Mouse (Mus musculus) cerebellum, adult 9-11 months (tissue): Measurements from ENCODE around the gene Fcrla.
"Not testable (repeated sequence)": the region's sequence is repeated elsewhere in the genome, so short reads cannot be mapped to it uniquely, and the experiment has no call there.

Source experiments
- DNase-seq: peaks from one replicate; pipeline ENCODE4 v3.0.0; 2022

The Fcrla gene

DNA sequence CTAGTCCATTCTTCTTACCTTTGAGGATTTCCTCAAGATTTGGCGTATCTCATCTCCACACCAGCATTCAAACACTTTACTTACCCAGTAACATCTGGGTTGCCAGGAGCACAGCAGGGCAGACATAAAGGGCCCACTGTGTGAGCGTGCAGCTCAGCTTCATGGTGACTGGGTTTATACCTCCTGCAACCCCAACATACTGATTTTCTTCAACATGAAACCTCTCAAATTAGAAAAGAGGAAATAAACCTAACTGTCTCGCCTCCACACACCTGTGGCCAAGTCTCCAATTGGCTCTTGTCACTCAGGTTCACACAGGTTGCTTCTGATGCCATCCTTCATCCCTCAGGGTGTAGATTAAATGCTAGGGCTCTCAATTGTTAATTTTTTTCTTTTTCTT is at the start of gene Fcrla:
TSS of gene Fcrla (minus strand) at position 206 of the 400 bp plus-strand sequence.
- no peak for DNase-seq

DNA sequence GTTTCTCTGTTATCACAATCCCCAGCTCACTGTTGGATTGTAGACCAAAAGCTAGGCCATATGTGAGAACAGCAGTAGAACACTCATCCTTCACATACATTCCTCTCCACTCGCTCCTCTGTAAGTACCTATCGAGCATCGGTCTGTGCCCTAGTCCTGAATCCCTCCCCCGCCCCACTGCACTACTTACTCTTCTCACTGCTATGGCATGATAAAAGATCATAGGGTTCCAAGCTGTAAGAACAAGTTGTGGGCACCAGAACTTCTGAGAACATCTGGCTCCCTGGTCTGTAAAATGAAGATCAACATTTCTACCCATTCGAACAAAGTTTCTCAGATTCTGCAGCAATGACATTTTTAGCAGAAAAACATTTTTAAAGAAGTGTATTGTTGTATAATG is 49.1 kb upstream of the Fcrla start, which contains the start of gene Fcgr2b:
TSS of gene Fcgr2b (minus strand) at position 101 of the 400 bp plus-strand sequence.
- no peak for DNase-seq

DNA sequence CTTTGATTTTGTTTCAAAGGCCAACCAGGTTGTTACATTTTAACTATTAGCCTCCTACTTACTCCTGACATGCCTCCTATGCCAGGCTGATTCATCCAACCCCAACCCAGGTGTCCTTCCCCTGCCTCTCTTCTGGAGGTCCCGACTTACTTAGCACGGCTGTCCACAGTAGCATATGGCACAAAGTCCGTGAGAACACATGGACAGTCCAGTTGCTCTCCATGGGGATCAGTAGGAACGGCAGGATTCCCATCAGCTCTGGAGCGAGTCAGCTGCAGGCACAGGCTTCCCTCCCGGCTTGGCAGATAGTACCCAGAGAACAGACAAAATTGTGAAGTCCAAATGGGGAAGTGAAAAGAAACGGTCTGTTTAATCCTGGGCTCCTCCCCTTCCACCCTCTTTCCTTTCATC is 48.4 kb upstream of the Fcrla start:
- peak; percentile 6 for DNase-seq

DNA sequence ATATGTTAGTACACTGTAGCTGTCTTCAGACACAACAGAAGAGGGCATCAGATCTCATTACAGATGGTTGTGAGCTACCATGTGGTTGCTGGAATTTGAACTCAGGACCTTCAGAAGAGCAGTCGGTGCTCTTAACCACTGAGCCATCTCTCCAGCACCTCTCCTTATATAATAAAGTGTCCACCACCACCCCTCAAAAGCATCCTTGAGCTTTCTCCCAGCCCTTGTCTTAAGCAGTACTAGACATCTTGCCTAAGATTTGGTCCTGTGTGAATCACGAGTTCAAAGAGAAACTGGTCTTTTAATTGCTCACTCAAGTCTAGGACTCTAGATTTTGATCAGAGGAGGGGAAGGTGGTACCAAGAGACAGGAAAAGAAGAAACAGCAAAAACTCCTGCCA is 48.0 kb upstream of the Fcrla start:
- DNase-seq, result not testable (repeated sequence)

DNA sequence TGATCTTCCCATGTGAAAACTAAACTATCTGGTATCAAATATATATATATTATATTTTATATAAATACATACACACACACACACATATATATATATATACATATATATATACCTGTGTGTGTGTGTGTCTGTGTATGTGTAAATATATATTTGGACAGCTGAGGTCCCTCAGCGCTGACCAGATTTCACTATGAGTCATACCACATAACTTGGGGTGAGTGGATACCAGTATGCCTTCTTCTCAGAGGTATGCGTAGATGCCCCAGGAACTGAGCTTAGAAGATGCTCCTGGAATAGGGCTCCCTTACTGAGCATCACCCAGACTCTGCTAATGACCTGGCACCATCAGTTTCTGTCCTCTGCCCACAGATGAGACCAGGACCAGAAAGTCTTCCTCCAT is 47.4 kb upstream of the Fcrla start:
- DNase-seq, result no peak

DNA sequence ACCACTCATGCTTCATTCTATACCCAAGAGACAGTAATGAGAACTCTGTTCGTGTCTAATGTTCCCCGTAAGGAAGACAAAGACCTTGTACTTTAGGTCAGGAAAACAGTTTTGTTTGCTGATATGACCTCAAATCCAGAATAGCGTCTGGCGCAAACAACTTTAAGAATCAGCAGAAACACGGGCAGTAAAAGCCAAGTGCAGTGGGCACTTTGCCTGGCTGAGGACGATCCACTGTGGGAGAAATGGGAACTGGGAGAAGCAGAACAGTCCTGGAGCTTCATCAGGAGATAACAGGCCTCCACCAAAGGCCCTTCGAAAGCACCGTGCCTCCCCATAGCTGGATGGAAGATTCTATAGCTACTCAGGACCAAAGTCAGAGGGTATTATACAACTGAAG is 46.8 kb upstream of the Fcrla start:
- no peak for DNase-seq

DNA sequence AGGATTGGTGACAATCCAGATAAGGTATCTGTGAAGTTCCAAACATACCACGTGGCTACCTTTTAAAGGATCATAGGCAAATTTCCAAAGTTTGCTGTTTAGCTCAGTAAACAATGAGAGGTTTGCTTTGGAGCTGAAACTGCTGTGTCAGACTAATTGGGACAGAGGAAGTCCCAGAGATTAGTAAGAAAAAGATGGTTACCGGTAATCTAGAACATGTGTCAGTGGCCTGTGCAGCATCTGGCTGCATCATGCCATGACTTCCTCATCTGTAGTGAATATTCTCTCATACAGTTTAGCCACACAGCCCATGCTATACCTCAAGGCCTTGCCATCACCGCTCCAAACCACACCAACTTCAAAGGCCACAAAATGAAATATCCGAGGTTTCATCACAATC is 45.6 kb upstream of the Fcrla start:
- DNase-seq, result no peak

DNA sequence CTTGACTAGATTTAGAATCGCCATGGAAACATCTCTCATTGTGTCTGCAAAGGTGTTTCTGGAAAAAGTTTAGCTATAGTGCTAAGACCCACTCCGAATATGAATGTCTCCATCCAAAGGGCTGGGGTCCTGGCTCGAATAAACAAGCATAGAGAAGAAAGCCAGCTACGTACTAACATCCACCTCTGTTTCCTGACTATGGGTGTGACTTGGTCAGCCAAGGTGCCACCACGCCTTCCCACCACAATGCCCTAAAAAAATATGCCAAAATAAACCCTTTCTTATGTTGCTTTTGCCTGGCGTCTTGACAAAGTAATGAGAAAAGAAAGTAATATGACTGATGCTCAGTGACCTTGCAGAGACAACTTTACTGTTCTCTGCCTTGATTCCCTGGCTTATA is 45.1 kb upstream of the Fcrla start:
- DNase-seq, result no peak

DNA sequence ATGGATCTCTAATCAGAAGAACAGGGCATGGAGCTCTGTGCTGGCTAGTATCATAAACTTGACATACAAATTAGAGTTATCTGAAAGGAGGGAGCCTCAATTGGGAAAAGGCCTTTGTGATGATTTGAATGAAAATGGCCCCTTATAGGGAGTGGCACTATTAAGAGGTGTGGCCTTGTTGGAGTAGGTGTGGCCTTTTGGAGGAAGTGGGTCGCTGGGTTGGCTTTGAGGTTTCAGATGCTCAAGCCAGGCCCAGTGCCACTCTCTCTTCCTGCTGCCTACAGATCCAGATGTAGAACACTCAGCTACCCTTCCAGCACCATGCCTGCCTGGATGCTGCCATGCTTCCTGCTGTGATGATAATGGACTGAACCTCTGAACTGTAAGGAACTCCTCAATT is 41.2 kb upstream of the Fcrla start:
- DNase-seq, result no peak

DNA sequence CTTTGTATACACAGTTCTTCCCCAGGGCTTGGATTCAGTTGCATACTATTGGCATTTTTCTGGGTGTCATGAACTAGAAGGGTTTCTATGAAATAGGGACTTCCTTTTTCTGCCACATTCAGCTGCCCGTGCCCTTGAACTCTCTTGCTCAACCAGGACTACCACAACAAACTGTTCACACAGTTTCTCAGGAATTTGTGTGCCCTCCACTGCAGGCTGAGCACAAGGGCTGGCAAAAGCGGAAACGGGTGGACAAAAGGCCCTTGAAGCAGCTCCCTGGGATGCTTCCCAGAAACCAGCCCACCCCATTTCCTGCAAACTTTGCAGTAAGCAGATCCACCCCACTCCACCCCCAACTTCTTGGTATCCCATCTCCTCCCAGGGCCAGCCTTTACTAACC is 40.2 kb upstream of the Fcrla start:
- no peak for DNase-seq

DNA sequence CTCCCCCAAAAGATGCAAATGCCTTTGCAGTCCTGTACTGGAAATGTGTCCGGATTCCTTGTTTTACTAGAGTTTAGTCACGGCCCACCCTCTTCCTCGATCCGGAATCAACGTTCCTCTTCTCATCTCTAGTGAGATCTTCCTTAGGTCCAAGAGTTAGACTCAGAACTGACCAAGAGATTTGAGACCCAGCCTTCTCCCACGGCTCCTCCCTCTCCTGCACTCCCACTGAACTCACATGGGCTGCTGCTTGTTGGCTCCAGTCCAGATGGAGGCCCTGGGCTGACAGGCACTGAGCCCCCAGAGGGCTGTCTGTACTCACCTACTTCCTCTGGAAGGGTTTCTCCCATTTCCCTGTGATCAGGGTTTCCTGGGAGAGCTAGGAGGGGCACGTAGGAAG is 35.7 kb upstream of the Fcrla start:
- DNase-seq, result no peak

DNA sequence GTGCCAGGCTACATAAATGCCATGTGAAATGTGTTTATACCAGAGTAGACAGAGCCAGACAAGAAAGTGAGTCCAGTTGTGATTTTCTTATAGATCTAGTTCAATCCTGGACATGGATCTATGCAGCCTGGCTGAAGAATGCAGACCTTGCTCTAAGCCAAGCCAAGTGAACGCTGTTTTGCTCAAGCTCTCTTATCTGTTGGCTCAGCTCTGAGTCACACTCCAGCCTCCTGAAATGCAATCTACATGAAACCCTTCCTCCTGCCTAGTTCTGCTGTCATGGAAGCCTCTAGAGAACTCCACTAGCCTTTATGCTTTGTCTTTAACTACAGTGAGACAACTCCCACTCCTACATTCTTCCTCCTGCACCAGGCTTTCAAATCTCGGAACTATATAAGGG is 34.9 kb upstream of the Fcrla start:
- DNase-seq, result no peak

DNA sequence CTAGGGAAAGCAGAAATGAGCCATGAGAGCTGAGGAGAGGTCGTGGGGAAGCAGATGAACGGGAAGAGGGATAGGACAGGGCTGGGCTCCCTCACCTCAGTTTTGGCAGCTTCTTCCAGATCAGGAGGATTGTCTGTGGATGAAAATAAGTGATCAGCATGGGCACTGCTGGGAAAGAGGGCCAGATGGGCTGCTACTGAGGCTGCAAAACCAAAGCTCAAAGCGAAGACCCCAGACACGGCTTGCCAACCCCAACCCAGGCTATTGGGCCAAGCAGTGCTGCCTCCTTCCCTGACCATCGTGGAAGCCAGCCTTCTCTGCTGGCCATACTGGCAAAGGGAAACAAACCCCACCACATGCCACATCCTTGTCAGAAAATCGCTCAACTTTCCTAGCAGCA is 33.7 kb upstream of the Fcrla start:
- no peak for DNase-seq

DNA sequence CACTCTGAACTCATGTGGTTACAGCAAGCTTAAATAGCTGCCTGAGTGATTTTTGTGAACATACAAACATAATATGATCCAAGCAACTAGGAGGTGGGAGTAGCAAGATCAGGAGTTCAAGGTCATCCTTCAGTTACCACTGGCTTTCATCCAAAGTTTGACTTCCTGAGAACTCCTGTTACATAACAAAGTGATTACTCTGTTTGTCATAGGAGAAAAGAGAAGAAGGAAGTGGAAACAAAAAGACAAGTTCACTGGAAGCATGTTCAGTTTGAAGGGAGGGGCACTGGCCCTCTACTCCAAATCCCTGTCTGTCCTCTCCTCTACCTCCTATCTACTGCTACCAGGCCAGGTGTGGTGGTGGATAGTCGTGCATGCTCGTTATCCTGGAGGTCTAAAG is 32.4 kb upstream of the Fcrla start:
- no peak for DNase-seq

DNA sequence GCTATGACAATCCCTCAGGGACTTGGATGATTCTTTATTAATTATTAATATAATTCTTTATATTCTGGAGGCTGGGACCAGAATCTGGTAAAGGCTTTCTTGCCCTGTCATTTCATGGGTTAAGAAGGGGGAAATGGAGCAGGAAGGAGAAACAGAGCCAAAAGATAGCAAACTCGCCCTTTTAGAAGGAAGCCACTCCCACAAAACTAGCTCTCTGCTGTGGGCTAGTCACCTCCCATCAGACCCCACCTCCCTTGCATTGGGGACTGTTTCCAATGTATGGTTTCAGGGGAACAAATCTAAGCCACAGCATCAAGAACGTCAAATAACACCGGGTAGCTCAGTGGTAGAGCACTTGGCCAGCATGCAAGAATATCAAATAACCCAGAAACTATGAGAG is 30.8 kb upstream of the Fcrla start:
- DNase-seq, result no peak

DNA sequence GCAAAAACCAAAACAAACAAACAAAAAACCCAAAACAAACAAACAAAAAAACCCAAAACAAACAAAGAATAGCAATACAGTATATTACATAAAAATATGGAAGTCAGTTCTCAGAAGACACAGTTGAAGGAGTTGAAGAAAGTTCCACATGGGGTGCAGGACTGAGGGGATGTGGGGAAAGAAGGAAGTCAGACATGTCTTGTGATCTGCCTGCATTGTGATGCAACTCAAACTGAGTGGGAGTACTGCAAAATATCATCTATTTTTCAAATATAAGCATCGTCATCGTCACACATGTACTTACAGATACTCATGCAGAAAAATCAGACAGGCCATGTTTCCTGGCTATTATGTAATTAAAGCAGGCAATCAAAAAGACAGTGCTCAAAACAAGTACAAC is 25.8 kb upstream of the Fcrla start:
- DNase-seq, result no peak

DNA sequence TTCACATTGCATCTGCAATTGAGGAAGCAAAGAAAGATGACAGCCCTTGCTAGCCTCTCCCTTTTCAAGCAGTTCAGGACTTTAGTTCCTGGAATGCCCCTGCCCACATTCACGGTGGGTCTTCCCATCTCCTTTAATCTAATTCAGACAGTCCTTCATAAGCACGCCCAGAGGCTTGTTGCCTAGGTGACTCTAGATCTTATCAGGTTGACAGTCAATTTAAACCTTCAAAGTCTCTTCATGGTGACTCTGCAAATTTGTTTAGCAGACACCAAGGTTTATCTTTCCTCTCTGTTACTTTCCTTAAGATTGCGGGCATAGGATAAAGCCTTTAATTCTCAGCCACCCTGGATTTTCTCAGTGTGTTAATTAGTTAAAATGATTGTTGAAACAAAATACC is 23.4 kb upstream of the Fcrla start:
- DNase-seq, result no peak

DNA sequence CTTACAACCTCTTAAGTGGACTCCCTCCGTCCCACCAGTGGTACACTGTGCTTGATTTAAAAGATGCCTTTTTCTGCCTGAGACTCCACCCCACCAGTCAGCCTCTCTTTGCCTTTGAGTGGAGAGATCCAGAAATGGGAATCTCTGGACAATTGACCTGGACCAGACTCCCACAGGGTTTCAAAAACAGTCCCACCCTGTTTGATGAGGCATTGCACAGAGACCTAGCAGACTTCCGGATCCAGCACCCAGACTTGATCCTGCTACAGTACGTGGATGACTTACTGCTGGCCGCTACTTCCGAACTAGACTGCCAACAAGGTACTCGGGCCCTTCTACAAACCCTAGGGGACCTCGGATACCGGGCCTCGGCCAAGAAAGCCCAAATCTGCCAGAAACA is 17.5 kb upstream of the Fcrla start:
- DNase-seq, result not testable (repeated sequence)

DNA sequence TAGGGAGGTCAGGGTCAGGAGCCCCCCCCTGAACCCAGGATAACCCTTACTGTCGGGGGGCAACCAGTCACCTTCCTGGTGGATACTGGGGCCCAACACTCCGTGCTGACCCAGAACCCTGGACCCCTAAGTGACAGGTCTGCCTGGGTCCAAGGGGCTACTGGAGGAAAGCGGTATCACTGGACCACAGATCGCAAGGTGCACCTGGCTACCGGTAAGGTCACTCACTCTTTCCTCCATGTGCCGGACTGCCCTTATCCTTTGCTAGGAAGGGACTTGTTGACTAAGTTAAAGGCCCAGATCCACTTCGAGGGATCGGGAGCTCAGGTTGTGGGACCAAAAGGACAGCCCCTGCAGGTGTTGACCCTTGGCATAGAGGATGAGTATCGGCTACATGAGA is 16.8 kb upstream of the Fcrla start:
- DNase-seq, result not testable (repeated sequence)

DNA sequence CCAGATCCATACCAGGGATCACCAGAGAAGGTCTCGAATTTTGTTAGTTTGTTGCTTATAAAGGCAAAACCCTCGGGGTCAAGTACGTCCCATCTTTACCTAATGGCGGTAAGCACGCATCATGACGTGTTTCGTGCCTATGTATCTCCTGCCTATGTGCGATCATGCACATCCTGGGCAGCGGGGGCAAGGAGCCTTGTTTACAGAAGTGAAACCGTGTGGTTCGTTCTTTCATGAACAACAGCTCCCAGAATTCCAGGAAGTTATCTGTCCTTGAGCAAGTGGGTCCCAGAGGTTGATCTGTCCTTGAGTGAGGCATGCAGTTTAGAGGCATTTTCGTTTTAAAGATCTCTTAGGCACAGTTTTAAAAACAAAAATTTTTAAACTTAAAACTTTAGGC is 11.9 kb upstream of the Fcrla start:
- no peak for DNase-seq

DNA sequence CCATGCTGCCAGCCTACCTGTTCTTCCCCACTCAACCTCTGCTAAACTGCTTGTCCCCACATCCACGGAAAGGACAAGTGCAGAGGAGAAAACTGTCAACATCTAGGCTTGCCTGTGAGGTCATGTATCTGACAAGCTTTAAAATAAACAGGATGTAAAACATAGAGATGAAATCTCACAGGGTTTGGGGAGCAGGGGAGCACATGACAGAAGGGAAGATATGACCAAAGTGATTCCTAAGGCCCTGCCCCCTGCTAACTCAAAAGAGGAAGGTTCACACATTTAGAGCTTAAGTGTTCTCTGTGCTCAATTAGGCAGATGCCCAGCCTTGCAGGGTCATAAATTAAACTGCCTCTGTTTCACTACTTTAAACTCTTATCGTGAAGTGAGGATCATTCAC is 7.0 kb upstream of the Fcrla start:
- no peak for DNase-seq

DNA sequence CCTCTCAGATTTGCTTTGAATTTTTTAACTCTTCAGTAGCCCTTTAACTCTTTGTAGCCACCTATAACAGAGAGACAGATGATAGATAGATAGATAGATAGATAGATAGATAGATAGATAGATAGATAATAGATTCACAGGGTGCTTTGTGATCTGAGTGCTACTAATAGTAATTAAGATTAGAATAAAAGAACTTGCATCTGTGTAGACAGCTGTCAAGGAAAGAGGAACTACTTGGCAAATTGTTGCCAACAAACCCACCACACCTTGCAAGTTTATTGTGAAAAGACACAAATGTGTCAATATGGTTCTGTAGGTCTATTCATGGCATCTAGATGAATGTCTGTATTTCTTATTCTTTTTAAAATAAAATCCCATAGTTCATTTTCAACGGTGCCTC is 6.6 kb upstream of the Fcrla start:
- DNase-seq, result no peak

DNA sequence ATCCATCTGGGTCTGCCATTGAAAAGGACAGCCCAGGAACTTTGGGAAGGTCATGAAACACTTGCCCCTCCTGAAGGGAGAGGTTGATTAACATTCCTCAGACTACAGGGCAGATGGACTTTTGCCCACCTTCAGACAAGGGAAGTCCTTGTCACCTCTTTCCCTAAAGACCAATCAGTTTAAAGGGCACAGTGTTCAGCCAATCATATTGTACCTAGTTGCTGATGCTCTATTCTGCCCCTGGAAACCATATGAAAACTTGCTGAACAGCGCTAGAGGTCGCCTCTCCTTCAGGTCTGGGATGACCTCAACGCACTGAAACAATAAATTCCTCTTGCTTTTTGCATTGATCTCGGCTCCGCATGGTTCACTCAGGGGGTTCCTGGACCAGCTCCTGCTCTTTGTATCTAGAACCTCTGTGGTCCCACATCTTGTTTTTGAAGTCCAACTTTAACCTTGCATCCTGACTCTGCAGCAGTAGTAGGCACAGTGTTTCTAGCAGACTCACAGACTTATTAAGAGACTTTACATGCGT is 6.1 kb upstream of the Fcrla start:
- DNase-seq, result no peak

DNA sequence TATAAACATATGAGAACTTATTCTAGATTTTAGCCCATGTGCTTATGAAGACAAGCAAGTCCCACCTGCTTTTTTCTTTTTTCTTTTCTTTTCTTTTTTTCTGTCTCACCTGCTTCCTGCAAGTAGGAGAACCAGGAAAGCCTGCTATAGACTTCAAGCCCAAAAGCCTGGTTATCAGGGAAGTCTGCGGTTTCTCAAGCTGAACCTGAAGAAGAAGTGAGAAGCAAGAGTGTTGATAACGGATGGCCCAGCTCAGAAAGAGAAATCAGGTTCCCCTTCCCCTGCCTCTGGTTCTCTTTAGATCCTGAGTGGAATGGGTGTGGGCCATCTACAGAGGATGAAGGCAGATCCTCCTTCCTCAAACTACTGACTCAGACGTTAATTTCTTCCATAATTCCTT is 4.7 kb upstream of the Fcrla start:
- DNase-seq, result no peak

DNA sequence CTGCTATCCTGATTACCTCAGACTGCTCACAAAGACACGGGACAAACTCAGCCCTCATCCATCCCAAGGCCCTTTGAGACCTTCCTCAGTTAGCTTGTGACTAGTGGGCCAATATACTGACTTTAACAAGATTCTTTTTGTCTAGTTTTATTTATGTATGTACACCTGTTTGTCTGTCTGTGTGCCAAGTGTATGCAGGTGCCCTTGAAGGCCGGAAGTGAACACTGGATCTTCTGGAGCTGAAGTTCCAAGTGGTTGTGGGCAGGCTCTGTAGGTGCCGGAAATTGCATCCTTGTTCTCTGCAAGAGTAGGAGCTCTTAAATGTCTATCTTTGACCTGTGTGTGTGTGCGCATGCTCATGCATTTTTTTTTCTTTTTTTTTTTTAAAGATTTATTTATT is 1.9 kb upstream of the Fcrla start:
- no peak for DNase-seq

DNA sequence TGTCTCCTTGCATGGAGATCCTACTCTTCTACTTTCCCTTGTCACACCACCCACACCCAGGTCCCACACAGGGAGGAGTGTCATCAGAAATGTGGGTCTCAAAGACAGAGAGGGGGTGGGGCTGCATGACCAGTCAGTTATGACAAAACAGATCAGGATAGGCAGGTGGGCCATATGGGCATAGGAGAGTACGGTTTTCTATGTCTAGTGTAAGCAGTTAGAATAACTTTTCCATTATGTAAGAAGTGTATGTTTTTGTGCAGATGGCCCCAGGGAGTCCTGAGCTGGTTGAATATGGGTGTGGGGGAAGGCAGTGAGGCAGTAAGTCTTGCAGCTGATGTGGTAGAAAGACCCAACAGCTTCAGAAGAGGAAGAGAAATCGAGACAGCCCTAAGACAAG is 1.1 kb upstream of the Fcrla start:
- DNase-seq, result no peak
